Mouse (Mus musculus): Measurements from ENCODE around the gene Sidt1. TPM values are rescaled to one million over a fixed set of nuclear protein-coding genes. Genes with fewer than 3 reads are reported as not detected.

The Sidt1 gene
- polyA plus RNA-seq, 1 experiment from 2014 or later: 0.05 TPM

GRCm38 (mm10) chr16:44268541-44269215, 64.3 kb downstream of the Sidt1 start:
- H3K9me3 ChIP-seq (replicated peaks; ENCODE audit: control insufficient read depth, low read length): no peaks in the 10 kb centered on the region
- H3K27me3 ChIP-seq (ENCODE audit: control insufficient read depth, insufficient read depth, low read depth, low read length): no peaks in the 10 kb centered on the region
- no peak overlapping the region for H3K27ac ChIP-seq (ENCODE audit: low read length)
- H3K4me2 ChIP-seq (ENCODE audit: low read depth, low read length): no peak overlapping the region
- H3K4me3 ChIP-seq (ENCODE audit: low read depth, low read length): no peak overlapping the region
- H3K36me3 ChIP-seq (ENCODE audit: control insufficient read depth, insufficient read depth): no peaks in the 10 kb centered on the region
- H3K4me1 ChIP-seq (ENCODE audit: control insufficient read depth, low read depth, low read length): peaks cover 8% of the 10 kb centered on the region; the same call in 1 of the 2 replicates
- 66% methylated on average over 7 of the region's 7 CpGs for WGBS (ENCODE audit: insufficient replicate concordance)
- no peak overlapping the region for H3K9ac ChIP-seq (ENCODE audit: low read depth, low read length)
- ATAC-seq (ENCODE audit: low read depth): no peak

- peak; percentile 90 for ATAC-seq (ENCODE audit: low read depth)
- peaks cover 8% of the 10 kb centered on the region; the same call in 1 of the 2 replicates for H3K4me1 ChIP-seq (ENCODE audit: control insufficient read depth, low read depth, low read length)
- H3K9ac ChIP-seq (ENCODE audit: low read depth, low read length): no peak overlapping the region
- H3K9me3 ChIP-seq (replicated peaks; ENCODE audit: control insufficient read depth, low read length): no peaks in the 10 kb centered on the region
- H3K27ac ChIP-seq (ENCODE audit: low read length): no peak overlapping the region
- H3K4me2 ChIP-seq (ENCODE audit: low read depth, low read length): peak overlapping the region; percentile 18; the same call in 1 of the 2 replicates
- H3K4me3 ChIP-seq (ENCODE audit: low read depth, low read length): no peak overlapping the region
- no peaks in the 10 kb centered on the region for H3K36me3 ChIP-seq (ENCODE audit: control insufficient read depth, insufficient read depth)
- 53% methylated on average over 6 of the region's 6 CpGs for WGBS (ENCODE audit: insufficient replicate concordance)
- no peaks in the 10 kb centered on the region for H3K27me3 ChIP-seq (ENCODE audit: control insufficient read depth, insufficient read depth, low read depth, low read length)
Observed at GRCm38 (mm10) chr16:44265562-44265961, 67.4 kb downstream of the Sidt1 start.

- Histone ChIP-seq H3K4me2 (ENCODE audit: low read depth, low read length) (no peak overlapping the region), H3K9me3 (replicated peaks; ENCODE audit: control insufficient read depth, low read length) (no peaks in the 10 kb centered on the region), H3K9ac (ENCODE audit: low read depth, low read length) (no peak overlapping the region), H3K4me3 (ENCODE audit: low read depth, low read length) (no peak overlapping the region), H3K27me3 (ENCODE audit: control insufficient read depth, insufficient read depth, low read depth, low read length) (no peaks in the 10 kb centered on the region), H3K4me1 (ENCODE audit: control insufficient read depth, low read depth, low read length) (peaks cover 8% of the 10 kb centered on the region; the same call in 1 of the 2 replicates), H3K27ac (ENCODE audit: low read length) (no peak overlapping the region), H3K36me3 (ENCODE audit: control insufficient read depth, insufficient read depth) (no peaks in the 10 kb centered on the region)
- no peak for ATAC-seq (ENCODE audit: low read depth)
- 55% methylated on average over 2 of the region's 2 CpGs for WGBS (ENCODE audit: insufficient replicate concordance)
Observed at GRCm38 (mm10) chr16:44264916-44265315, 68.1 kb downstream of the Sidt1 start.

GRCm38 (mm10) chr16:44257476-44257875, 75.5 kb downstream of the Sidt1 start:
- 55% methylated on average over 3 of the region's 3 CpGs for WGBS (ENCODE audit: insufficient replicate concordance)
- H3K9me3 ChIP-seq (replicated peaks; ENCODE audit: control insufficient read depth, low read length): no peaks in the 10 kb centered on the region
- H3K4me1 ChIP-seq (ENCODE audit: control insufficient read depth, low read depth, low read length): no peaks in the 10 kb centered on the region
- H3K27ac ChIP-seq (ENCODE audit: low read length): no peak overlapping the region
- no peak overlapping the region for H3K9ac ChIP-seq (ENCODE audit: low read depth, low read length)
- no peak overlapping the region for H3K4me3 ChIP-seq (ENCODE audit: low read depth, low read length)
- no peaks in the 10 kb centered on the region for H3K36me3 ChIP-seq (ENCODE audit: control insufficient read depth, insufficient read depth)
- no peaks in the 10 kb centered on the region for H3K27me3 ChIP-seq (ENCODE audit: control insufficient read depth, insufficient read depth, low read depth, low read length)
- no peak for ATAC-seq (ENCODE audit: low read depth)
- no peak overlapping the region for H3K4me2 ChIP-seq (ENCODE audit: low read depth, low read length)

GRCm38 (mm10) chr16:44254698-44255097, 78.3 kb downstream of the Sidt1 start:
- H3K4me1 ChIP-seq (ENCODE audit: control insufficient read depth, low read depth, low read length): no peaks in the 10 kb centered on the region
- no peaks in the 10 kb centered on the region for H3K36me3 ChIP-seq (ENCODE audit: control insufficient read depth, insufficient read depth)
- no peak overlapping the region for H3K4me3 ChIP-seq (ENCODE audit: low read depth, low read length)
- no peak overlapping the region for H3K9ac ChIP-seq (ENCODE audit: low read depth, low read length)
- H3K27ac ChIP-seq (ENCODE audit: low read length): no peak overlapping the region
- no peak overlapping the region for H3K4me2 ChIP-seq (ENCODE audit: low read depth, low read length)
- WGBS (ENCODE audit: insufficient replicate concordance): 71% methylated on average over 7 of the region's 7 CpGs
- no peaks in the 10 kb centered on the region for H3K9me3 ChIP-seq (replicated peaks; ENCODE audit: control insufficient read depth, low read length)
- H3K27me3 ChIP-seq (ENCODE audit: control insufficient read depth, insufficient read depth, low read depth, low read length): no peaks in the 10 kb centered on the region
- peak; percentile 32; the same call in 1 of the 2 replicates for ATAC-seq (ENCODE audit: low read depth)

GRCm38 (mm10) chr16:44253797-44254634, 79.0 kb downstream of the Sidt1 start:
- Histone ChIP-seq H3K9ac (ENCODE audit: low read depth, low read length) (no peak overlapping the region), H3K27me3 (ENCODE audit: control insufficient read depth, insufficient read depth, low read depth, low read length) (no peaks in the 10 kb centered on the region), H3K9me3 (replicated peaks; ENCODE audit: control insufficient read depth, low read length) (no peaks in the 10 kb centered on the region), H3K4me3 (ENCODE audit: low read depth, low read length) (no peak overlapping the region), H3K4me1 (ENCODE audit: control insufficient read depth, low read depth, low read length) (no peaks in the 10 kb centered on the region), H3K27ac (ENCODE audit: low read length) (no peak overlapping the region), H3K4me2 (ENCODE audit: low read depth, low read length) (no peak overlapping the region), H3K36me3 (ENCODE audit: control insufficient read depth, insufficient read depth) (no peaks in the 10 kb centered on the region)
- 58% methylated on average over 7 of the region's 7 CpGs for WGBS (ENCODE audit: insufficient replicate concordance)
- ATAC-seq (ENCODE audit: low read depth): no peak

GRCm38 (mm10) chr16:44252735-44253134, 80.3 kb downstream of the Sidt1 start:
- no peak overlapping the region for H3K4me2 ChIP-seq (ENCODE audit: low read depth, low read length)
- no peak for ATAC-seq (ENCODE audit: low read depth)
- H3K27me3 ChIP-seq (ENCODE audit: control insufficient read depth, insufficient read depth, low read depth, low read length): no peaks in the 10 kb centered on the region
- no peak overlapping the region for H3K9ac ChIP-seq (ENCODE audit: low read depth, low read length)
- no peaks in the 10 kb centered on the region for H3K9me3 ChIP-seq (replicated peaks; ENCODE audit: control insufficient read depth, low read length)
- H3K27ac ChIP-seq (ENCODE audit: low read length): no peak overlapping the region
- H3K36me3 ChIP-seq (ENCODE audit: control insufficient read depth, insufficient read depth): no peaks in the 10 kb centered on the region
- H3K4me1 ChIP-seq (ENCODE audit: control insufficient read depth, low read depth, low read length): no peaks in the 10 kb centered on the region
- 74% methylated on average over 3 of the region's 3 CpGs for WGBS (ENCODE audit: insufficient replicate concordance)
- no peak overlapping the region for H3K4me3 ChIP-seq (ENCODE audit: low read depth, low read length)

GRCm38 (mm10) chr16:44249985-44250384, 83.0 kb downstream of the Sidt1 start:
- Histone ChIP-seq H3K36me3 (ENCODE audit: control insufficient read depth, insufficient read depth) (no peaks in the 10 kb centered on the region), H3K9ac (ENCODE audit: low read depth, low read length) (no peak overlapping the region), H3K27ac (ENCODE audit: low read length) (no peak overlapping the region), H3K4me2 (ENCODE audit: low read depth, low read length) (no peak overlapping the region), H3K4me1 (ENCODE audit: control insufficient read depth, low read depth, low read length) (no peaks in the 10 kb centered on the region), H3K4me3 (ENCODE audit: low read depth, low read length) (no peak overlapping the region), H3K9me3 (replicated peaks; ENCODE audit: control insufficient read depth, low read length) (peaks cover 2% of the 10 kb centered on the region; the same call in 1 of the 2 replicates), H3K27me3 (ENCODE audit: control insufficient read depth, insufficient read depth, low read depth, low read length) (no peaks in the 10 kb centered on the region)
- WGBS (ENCODE audit: insufficient replicate concordance): 72% methylated on average over 10 of the region's 10 CpGs
- ATAC-seq (ENCODE audit: low read depth): no peak

- 41% methylated on average over 7 of the region's 7 CpGs for WGBS (ENCODE audit: insufficient replicate concordance)
- no peak overlapping the region for H3K4me3 ChIP-seq (ENCODE audit: low read depth, low read length)
- H3K4me2 ChIP-seq (ENCODE audit: low read depth, low read length): no peak overlapping the region
- H3K9me3 ChIP-seq (replicated peaks; ENCODE audit: control insufficient read depth, low read length): peaks cover 2% of the 10 kb centered on the region; the same call in 1 of the 2 replicates
- H3K27me3 ChIP-seq (ENCODE audit: control insufficient read depth, insufficient read depth, low read depth, low read length): no peaks in the 10 kb centered on the region
- H3K4me1 ChIP-seq (ENCODE audit: control insufficient read depth, low read depth, low read length): no peaks in the 10 kb centered on the region
- H3K36me3 ChIP-seq (ENCODE audit: control insufficient read depth, insufficient read depth): no peaks in the 10 kb centered on the region
- H3K9ac ChIP-seq (ENCODE audit: low read depth, low read length): no peak overlapping the region
- ATAC-seq (ENCODE audit: low read depth): no peak
- no peak overlapping the region for H3K27ac ChIP-seq (ENCODE audit: low read length)
Observed at GRCm38 (mm10) chr16:44243323-44243722, 89.7 kb downstream of the Sidt1 start.

Data from liver, embryonic 16.5 days (tissue).